Mouse (Mus musculus): ENCODE measurements around the gene Gng11.

Gng11 gene

GRCm38 (mm10) chr6:4003890-4004306 lies at the start of gene Gng11:
Gene Gng11, plus strand, starts transcription at chr6:4003904.
- DNase-seq, result peak; percentile 79 to 87

GRCm38 (mm10) chr6:3954969-3955368 lies 48.7 kb upstream of the Gng11 start:
- DNase-seq, result no peak

- peak; percentile 32 to 46 for DNase-seq
These were observed 35.8 kb upstream of the Gng11 start for GRCm38 (mm10) chr6:3967676-3968626.

GRCm38 (mm10) chr6:3973679-3974078 lies 30.0 kb upstream of the Gng11 start:
- DNase-seq, result no peak

GRCm38 (mm10) chr6:3982661-3983284 lies 20.9 kb upstream of the Gng11 start:
- DNase-seq, result no peak

- DNase-seq, result no peak
These were observed 15.0 kb upstream of the Gng11 start, which contains the start of gene Tfpi2 for GRCm38 (mm10) chr6:3988750-3989149. Gene Tfpi2, minus strand, starts transcription at chr6:3988919.

- DNase-seq, result no peak
These were observed 10.2 kb upstream of the Gng11 start, which contains the start of gene Gngt1 for GRCm38 (mm10) chr6:3993492-3993891. Gene Gngt1, plus strand, starts transcription at chr6:3993792.

- peak in 1 of 2 experiments; percentile 6 for DNase-seq
These were observed 5.6 kb upstream of the Gng11 start for GRCm38 (mm10) chr6:3998089-3998488.

GRCm38 (mm10) chr6:3999296-3999695 lies 4.4 kb upstream of the Gng11 start:
- peak in 1 of 2 experiments; percentile 3 for DNase-seq

- DNase-seq, result no peak
These were observed 3.0 kb upstream of the Gng11 start for GRCm38 (mm10) chr6:4000716-4001115.

- peak in 1 of 2 experiments; percentile 10 for DNase-seq
These were observed 259 bp upstream of the Gng11 start for GRCm38 (mm10) chr6:4003445-4003844.

GRCm38 (mm10) chr6:4004808-4005207 lies 1.1 kb downstream of the Gng11 start:
- no peak for DNase-seq

- DNase-seq, result no peak
These were observed 4.9 kb downstream of the Gng11 start for GRCm38 (mm10) chr6:4008501-4009040.

- DNase-seq, result peak; percentile 5 to 18
These were observed 5.8 kb downstream of the Gng11 start for GRCm38 (mm10) chr6:4009548-4009947.

GRCm38 (mm10) chr6:4022645-4023044 lies 18.9 kb downstream of the Gng11 start:
- no peak for DNase-seq

GRCm38 (mm10) chr6:4026367-4026766 lies 22.7 kb downstream of the Gng11 start:
- DNase-seq, result no peak

GRCm38 (mm10) chr6:4030956-4031355 lies 27.3 kb downstream of the Gng11 start:
- DNase-seq, result no peak

- no peak for DNase-seq
These were observed 38.1 kb downstream of the Gng11 start for GRCm38 (mm10) chr6:4041821-4042220.

- DNase-seq, result no peak
These were observed 43.5 kb downstream of the Gng11 start for GRCm38 (mm10) chr6:4047200-4047599.

- DNase-seq, result no peak
These were observed 49.1 kb downstream of the Gng11 start for GRCm38 (mm10) chr6:4052843-4053242.

GRCm38 (mm10) chr6:4054387-4054786 lies 50.7 kb downstream of the Gng11 start:
- DNase-seq, result no peak
